Mouse (Mus musculus) cerebellum, adult 18-20 months (tissue): ENCODE results near the gene Cisd3.
"Not testable (repeated sequence)": the region's sequence is repeated elsewhere in the genome, so short reads cannot be mapped to it uniquely, and the experiment has no call there.

Source experiments
- DNase-seq, 2 experiments: peaks; one replicate each; pipeline ENCODE4 v3.0.0; 2021

Gene Cisd3

DNA sequence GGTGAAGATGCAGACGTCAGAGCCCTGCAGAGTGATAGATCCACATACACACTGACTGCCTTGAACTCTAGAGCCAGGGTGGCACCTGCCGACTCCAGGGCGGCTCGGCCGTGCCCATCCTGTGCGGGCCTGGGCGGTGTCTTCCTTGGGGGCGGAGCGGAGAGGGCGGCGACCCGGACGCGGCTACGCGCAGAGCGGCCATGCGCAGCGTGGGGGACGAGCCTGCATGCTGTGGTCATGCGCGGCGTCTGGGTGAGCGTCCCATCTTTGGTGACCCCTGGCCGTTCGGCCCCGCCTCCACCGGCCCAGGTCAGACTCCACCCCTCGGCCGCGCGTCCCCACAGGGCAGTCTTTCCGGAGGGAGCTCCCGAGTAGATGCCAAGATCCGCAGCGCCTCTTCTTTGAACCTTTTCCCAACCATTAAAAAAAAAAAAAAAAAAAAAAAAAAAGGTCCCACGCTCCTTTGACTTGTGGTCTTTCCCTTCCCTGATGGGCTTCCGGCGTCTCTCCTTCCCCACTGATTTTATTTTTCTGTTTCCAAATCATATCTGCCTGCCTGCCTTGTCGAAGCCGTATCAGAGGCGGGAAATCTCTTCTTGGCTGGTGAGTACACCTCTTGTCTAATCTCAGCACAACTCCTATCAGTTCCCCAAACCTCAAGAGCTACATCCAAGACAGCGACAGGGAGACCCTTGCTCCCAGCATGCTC, at the start of gene Cisd3:
Gene Cisd3, plus strand, starts transcription at position 214 of the 709 bp plus-strand sequence.
- peak; percentile 94 to 96 for DNase-seq

DNA sequence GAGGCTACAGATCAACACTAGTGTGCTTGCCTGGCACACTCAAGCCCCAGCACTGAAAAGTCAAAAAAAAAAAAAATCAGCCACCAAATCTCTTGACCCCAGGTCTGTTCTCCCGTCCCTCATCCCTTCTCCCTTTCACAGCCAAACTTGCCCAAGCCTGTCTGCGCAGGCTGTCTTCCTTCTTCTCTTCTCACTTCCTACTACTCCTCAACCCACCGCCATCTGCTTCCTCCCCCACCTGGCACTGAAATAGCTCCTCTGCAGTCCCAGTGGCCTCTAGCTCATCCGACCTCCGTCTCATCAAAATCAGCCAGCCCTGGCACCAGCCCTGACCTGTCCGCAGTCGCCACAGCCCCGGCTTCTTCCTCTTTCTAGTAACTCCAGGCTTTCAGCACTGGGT, 44.0 kb upstream of the Cisd3 start:
- no peak for DNase-seq

DNA sequence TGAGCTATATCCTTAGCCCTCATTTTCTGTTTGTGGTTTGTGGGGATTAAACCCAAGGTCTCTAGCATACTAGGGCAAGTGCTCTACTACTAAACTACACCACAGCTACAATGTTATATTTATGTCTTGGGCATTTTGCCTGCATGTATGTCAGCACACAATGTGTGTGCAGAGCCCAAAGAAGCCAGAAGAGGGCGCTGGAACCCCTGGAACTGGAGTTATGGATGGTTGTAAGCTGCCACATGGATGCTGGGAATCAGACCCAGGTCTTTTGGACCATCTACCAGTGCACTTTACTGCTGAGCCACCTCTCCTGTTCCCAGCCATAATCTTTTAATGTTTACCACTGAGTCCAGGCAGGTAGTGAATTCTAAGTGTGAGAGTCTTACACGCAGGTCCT, 42.9 kb upstream of the Cisd3 start:
- no peak for DNase-seq

DNA sequence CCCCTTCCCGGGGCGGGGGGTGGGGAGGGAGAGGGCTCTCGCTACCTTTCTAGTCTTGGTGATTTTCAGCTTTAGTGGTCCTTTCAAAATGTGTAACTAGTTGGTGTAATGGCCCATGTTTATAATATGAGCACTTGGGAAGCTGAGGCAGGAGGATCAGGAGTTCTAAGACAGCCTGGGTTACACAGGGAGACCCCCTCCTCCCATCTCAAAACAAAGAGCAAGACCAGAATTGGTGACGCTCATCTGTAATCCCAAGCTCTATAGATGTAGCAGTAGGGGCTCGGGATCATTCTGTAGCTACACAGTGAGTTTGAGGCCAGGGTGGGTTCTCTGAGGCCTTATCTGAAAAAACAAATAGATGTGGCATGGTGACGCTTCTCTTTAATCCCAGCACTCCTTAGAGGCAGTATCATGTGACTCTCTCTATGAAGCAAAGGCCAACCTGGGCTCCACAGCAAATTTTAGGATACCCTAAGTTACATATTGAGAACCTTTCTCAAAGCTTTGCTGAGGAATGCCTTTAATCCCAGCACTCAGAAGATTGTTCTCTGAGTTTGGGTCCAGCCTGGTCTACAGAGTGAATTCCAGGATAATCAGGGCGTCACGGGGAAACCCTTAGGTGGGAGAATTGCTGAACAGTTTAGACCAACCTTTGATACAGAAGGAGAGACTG, 42.1 kb upstream of the Cisd3 start:
- no peak for DNase-seq

DNA sequence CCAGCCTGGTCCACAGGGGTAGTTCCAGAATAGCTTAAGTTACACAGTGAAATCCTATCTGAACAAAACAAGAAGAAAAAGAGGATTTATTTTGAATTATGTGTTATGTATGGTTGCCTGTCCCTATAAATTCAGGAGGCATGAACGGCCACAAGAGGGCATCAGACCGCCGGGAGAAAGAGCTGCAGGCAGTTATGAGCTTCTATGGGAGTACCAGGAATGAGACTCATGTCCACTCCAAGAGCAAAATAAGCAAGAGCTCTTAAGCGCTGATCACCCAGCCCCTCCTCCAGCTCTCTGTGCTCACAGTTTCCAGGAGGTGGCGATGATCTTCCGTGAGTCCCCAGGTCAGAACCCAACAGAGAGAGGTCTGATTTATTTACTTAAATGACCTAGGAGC, 40.8 kb upstream of the Cisd3 start:
- peak; percentile 80 to 82 for DNase-seq

DNA sequence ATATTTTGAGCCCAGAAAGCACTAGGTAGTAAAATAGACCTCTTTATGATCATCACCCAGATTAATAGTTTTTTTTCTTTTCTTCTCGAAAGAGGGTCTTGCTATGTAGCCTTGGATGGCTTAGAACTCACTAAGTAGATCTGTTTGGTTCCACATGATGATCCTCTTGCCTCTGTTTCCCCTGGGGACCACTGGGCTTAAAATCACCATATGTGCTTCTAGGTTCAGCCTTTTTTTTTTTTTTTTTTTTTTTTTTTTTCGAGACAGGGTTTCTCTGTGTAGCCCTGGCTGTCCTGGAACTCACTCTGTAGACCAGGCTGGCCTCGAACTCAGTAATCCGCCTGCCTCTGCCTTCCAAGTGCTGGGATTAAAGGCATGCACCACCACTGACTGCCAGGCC, 37.1 kb upstream of the Cisd3 start:
- DNase-seq: not testable (repeated sequence)

DNA sequence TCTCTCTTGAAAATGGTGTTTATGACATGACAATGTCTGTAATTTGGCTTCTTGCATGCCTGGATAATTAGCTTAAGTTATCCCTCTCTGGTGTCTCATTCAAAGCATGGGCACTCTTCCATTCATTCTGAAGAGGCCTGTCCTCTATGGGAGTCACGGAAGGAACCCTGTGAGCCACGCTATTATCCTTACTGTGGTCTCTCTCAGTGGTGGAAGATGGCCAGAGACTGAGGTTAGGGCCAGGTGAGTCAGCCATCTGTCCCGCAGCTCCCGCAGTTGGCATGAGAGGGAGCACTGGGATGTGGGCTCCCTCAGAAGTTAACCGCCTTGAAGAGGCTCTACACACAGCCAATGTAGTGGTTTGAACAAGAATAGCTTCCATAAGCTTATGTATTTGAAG, 35.3 kb upstream of the Cisd3 start:
- peak; percentile 64 to 71 for DNase-seq

DNA sequence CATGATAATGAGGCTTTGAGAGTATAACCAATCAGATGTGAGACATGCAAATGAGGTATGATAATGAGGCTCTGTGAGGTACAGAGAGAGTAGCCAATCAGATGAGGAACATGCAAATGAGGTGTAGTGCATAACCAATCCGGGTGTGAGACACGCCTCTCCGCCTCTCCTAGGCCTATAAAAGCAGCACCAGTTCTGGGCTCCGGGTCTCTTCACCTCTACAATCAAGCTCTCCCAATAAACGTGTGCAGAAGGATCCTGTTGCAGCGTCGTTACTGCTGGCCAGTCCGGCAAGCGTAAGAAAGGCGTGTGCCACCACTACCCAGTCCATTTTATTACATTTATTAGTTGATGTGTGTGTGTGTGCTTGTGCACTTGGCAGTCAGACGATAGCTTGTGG, 32.2 kb upstream of the Cisd3 start:
- not testable (repeated sequence) for DNase-seq

DNA sequence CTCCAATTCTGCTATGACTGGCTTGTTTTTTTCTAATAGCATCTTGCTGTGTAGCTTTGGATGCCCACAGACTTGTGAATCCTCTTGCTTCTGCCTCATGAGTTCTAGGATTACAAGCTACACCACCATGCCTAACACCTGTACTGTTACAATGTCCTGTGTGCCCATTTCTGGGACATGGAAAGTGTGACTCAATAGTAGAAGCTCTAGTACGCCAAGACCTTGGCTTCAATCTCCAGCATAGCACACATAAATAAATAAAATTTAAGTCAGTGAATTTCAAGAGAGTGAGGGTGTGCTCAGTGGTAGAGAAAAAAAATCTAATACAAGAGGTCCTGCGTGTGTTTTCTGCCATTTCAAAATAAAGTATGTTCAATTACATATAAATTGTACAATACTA, 31.4 kb upstream of the Cisd3 start:
- DNase-seq: no peak

DNA sequence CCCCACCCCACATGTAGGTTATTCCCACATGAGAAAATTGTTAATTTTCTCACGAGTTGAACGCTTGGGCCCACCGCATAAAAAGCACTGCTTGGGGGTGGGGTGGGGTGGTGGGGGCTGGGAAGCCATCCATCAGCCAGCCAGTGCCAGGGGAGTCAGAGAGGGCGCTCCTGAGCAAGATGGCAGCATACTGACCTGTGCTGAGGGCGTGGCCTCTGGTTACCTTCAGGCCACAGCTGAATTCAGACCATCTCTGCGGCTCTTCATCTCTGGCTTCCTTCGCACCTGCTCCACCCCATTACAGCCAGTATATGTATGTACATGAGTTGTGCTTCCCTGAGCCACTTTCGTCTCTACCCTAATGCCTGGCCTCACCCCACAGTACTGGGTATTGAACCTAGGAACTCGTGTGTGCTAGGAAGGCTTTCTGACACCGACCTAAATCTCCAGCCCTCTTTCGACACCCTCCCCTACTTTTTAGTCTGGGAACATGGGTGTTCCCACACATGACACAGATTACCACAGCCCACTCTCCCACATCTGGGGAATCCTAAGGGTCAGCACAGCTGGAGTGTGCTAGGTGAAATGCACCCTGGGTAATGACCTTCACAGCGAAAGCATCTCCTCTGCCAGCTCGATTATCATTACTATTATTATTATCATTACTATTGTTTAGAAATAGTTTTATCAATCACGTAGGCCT, 29.2 kb upstream of the Cisd3 start:
- peak in 1 of 2 experiments; percentile 13 for DNase-seq

DNA sequence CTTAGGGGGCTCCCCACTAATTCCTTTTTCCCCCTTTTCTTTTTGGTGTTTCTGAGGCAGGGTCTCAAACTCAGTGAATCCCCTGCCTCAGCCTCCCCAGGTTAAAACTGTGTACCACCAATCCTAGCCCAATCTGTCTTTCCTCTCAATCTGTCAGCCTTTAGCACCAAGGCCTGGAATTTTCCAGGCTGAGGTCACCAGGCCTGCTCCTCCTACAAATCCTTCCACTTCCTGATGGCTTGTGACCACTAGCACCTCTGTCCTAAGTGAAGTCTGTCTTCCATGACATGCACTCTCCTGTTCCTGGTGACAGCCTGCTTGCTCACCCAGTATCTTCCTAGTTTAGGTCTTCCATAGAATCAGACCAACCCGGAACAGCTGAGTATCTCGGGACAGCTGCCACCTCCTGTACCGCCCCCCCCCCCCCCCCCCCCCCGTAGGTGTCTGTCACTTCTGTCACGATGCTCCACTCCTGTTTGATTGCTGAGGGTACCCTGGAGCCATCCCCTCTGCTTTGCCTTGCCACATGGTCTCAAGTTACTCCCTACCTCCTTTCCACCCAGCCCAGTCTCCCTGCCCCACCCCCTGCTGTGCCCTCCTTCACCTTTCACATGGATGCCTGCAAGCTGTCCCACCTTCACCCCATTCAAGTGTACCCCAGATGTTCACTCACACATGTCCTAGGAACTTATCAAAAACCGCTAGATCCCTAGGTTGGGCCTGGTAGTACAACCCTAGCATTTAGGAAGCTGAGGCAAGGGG, 28.3 kb upstream of the Cisd3 start:
- DNase-seq: peak; percentile 1 to 25

DNA sequence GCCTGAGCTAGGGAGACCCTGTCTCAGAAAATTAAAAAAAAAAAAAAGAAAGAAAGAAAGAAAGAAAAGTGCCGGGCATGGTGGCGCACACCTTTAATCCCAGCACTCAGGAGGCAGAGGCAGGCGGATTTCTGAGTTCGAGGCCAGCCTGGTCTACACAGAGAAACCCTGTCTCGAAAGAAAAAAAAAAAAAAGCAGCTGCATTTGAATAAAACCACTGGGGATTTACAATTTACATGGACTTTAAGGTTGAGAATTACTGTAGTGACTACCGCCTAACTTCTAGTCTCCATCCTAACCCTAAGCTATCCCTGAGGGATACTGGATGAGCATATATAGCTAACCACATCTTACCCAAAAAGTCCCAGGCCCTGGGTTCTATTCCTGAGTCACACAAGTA, 27.7 kb upstream of the Cisd3 start:
- DNase-seq: not testable (repeated sequence)

DNA sequence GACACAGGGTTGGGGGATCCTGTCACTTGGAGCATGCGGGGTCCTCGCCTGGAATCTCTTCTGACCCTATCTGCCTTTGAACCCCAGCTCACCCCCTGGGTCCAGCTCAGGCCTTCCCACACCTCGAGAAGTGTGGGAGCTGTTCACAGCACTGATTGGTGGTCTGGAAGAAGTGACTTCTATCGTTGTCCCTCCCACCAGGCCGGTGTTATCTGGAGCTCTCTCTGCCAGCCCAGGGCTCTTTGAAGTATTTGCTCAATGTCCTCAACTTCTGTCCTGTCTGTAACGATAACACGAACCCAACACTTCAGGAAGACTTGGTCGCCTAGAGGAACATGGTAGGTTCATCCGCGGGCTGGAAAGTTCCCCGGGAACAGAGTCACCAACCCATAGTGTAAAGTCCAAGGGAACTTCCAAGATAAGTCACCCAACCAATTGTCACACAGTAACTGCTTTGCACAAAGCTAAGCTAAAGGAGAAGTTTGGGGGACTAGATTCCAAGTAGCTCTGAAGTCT, 26.8 kb upstream of the Cisd3 start:
- DNase-seq: peak in 1 of 2 experiments; percentile 10

DNA sequence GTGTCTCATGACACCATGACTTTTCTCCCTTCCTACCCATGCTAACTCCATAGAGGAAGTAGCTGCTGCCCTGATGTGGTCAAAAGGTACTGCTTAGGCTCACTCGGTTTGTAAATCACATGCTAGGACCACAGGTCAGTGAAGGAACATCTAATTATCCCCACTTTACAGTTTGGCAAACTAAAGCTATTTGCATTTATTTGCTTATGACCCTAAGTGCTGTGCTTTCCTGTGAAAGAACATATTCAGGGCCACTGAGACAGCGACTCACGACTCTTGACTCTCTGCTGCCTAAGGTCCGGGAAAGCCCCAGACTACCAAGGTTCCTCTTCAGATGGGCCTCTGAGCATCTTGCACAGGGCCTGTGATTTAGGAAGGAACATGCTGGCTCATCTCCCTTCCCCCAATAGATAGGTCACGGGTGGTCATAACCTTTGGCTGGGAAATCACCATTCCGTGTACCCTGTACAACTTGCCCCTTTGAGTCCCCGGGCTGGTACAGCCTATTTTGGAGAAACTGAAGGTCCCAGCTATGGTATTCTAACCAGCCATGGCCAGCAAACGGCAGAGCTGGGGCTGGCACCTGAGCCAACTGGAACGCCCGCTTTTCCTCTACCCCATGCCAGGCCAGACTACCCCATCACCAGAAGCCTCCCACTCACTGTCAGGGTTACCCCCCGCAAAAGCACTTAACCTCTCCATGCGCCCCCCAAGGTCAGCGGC, 26.2 kb upstream of the Cisd3 start:
- DNase-seq: peak in 1 of 2 experiments; percentile 6

DNA sequence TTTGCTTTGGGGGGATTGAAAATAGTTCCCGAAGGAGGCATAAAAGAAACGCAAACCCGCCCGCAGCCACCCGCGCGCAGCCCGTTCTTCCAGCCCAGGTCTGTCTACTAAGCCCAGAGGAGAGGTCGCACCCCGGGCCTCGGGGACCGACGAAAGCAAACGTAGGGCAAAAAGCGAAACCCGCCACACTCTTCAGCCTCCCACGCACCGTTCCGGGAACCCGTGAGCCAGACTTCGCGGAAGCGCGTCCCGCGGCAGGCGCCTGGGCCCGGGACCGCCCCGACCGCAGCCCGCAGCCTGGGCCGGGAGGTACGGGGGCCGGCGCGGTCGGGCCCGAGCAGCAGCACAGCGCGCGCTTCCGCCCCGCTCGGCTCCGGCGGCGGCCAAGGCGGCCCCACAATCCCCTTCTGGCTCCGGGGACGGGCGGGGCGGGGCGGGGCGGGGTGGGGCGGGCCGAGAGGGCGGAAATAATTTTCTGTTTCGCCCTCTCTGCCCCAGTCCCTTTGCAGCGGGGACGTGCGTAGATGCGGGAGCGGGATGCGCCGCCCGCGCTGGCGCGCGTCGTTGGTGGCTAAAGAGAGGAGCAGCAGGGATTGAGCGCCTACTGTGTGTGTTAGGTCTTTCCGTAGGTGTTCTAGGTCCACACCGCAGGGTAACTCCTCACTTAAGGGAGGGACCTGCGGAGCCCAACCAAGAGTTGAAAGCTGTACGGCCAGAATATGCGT, 25.5 kb upstream of the Cisd3 start:
- DNase-seq: peak; percentile 88 to 89

DNA sequence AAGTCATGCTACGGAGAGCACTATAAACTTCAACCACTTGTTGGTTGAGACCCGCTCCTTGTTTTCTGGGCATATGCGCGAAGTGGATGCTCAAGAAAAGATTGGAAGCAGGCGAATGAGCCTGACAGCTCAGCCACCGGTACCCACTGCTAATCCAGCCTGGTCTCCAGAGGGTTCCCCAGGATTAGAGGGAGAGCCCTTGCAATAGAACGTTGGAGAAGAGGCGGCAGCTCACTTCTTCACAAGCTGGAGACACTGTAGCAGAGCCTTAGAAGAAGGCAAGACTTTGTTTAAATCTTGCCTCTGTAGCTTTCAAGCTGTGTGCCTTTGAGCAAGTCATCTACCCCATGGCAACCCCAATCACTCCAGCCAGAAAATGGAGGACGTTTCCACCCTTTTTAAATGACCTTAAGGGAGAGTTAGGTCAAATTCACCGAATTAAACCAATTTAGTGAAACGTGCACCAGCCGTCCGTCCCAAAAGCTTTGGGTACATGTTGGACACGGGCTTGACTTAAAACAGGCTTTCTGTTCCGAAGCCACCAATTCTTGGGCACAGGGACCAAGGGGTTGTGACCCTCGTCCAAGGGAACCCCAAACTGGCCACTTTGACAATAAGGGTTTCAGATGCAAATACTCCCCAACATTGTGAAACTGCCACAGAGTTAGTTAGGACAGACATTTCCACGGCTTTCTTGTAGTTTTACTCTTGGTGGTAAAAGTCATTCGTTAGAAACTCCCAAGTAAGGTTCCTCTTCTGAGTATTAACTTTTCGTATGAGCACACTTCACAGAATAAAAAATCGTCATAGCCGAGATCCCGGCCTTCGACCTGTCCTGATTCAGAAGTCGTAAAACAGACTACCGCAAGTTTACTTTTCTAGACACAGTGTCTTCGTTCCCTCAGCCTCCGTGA, 24.6 kb upstream of the Cisd3 start:
- DNase-seq: no peak

DNA sequence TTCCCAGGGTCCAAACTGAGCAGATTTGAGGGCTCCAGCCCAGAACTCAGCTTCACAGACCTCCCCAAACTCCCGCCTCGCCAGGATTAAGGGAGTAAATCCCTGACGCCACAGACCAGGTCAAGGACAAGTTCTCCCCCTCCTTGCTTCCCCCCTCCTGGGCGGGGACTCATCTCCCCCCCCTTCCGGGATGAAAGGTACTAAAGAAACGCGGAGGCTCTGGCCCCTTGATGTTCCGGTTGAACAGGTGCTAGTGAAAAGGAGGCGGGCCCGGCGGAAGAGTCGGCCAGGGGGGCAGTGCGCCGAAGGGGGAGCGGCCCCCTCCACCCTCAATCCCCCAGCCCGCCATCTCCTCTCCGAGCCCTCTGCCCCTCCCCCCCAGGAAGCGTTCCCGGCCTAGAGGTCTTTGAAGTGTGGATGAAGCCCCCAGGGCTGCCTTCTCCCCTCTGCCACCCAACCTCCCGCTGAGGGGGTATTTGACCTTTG, 23.9 kb upstream of the Cisd3 start:
- DNase-seq: peak; percentile 48 to 52

DNA sequence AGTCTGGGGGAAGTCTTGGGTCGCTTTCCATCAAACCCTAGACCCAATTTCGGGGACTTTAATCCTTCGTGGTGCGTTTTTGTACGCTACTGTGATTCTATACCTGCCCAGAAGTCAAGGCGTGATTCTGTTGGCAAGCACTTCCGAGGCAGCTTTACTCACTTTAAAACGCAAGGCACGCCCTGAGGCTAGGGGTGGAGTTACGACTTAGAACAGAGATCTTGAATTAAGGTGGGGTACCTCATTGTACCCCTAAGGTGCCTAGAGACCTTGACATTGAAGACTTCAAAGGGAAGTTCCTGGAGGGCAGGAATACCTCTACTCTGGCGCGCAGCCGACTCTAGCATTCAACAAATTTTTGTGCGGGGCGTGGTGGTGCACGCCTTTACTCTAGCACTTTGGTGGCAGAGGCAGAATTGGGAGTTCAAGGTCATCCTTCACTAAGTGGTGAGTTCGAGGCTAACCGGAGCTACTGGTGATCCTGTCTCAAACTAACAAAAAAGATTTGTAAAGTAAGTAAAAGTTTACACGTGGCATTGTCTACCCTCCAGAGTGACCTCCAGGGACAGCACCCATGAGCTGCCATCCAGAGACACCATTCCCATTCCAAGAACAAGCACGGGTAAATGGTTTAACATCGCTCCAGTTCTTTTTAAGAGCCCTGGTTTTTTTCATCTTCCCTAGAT, 23.3 kb upstream of the Cisd3 start:
- DNase-seq: peak in 1 of 2 experiments; percentile 45

DNA sequence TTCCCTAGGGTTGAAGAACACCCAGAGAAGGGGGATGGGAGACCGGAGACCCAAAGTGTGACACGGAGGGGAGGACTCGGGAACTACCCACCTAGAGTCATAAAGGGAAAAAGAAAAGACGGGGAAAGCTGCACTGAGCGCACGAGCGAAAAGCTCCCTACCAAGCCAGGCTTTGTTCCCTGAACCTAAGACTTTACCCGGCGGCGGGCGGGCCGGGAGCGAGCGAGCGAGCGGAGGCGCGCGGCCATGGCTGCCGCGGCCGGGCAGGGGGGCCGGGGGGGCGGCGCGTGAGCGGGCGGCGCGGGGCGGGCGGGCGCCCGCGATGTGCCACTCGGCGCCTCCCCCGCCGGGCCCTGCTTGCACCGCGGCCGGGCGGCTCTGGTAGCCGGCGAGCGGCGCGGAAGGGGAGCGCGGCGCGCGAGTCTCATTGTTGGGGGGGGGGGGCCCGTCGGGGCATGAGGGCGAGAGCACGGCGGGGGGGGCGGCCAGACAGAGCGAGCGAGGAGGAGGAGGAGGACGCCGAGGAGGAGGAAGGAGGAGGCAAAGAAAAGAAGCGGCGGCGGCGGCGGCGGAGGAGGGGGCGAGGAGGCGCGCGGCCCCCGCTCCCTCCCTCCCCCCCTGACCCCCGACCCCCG, 22.6 kb upstream of the Cisd3 start, which contains the start of gene Mllt6:
Gene Mllt6, plus strand, starts transcription at position 522 of the 635 bp plus-strand sequence.
- DNase-seq: peak; percentile 83 to 87
